Mouse (Mus musculus) embryo, embryonic 10.5 days (tissue): Measurements from ENCODE around the gene Bnc1.
A peak's percentile ranks its signal among the peaks of the same experiment; 100 is the strongest.

Experiments
- DNase-seq: peaks from one replicate; pipeline ENCODE4 v3.0.0-alpha.2; 2015; ENCODE audit warnings: low spot score

Bnc1 gene

DNA sequence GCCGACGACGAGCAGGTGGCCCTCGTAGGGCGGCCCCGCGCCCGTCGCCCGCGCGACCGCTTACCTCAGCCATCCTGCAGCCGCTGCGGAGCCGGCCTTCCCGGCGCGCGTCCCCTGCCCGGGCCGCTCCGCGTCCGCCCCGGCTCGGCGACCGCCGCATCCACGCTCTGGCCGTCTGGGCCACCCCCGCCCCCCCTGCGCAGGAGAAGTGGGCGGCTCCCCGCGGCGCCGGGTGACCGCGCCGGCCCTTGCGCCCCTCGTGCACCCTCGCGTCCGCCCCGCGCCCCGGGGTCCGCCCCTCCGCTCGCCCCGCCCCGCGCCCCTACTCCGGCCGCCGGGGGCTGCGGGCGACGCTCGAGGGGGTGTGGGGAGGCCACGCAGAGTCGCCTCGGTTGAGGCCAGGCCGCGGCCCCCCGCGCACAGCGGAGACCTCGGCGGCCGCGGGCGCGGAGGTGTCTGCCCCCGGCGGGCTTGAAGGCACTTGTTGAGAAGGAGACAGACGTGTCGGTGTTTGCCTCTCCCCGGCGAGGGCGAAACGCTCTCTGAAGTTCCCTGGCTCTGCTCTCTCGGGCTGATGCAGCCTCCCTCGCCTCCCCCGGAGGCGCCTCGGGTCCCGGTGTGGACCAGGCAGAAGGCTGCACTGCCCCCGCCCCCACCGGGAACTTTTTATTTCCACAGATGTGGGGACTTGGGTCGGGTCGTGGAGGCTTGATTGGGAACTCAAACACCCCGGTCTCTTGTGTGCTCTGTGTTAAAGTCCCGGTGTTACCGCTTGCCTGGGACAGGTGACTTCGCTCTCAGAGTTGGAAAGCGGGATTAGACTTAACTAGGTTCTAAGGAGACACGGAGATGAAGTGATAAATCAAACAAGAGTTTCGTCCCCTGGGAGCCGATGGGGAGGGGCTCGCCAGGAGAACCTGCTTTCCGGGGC, at the start of gene Bnc1:
Gene Bnc1 (minus strand): TSS at position 162 of the 931 bp plus-strand sequence.
- peak; percentile 61 for DNase-seq

DNA sequence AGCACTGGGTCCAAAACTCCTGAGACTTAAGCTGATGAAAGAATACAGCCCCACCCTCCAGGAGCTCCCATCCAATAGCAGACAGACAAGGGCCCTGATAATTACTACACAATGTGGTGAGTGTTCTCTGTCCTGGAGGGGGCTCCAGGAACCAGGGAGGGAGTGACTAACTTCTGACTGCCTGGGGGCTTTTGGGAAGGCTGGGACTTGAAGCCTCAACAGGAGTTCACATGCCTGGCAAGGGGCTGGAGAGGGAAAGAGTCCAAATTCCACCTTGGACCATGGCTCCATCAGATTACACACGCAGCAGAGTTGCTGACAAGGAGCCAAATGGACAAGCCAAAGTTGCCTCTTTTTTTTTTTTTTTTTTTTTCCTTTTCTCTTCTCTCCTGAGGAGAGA, 41.3 kb upstream of the Bnc1 start:
- DNase-seq = no peak

DNA sequence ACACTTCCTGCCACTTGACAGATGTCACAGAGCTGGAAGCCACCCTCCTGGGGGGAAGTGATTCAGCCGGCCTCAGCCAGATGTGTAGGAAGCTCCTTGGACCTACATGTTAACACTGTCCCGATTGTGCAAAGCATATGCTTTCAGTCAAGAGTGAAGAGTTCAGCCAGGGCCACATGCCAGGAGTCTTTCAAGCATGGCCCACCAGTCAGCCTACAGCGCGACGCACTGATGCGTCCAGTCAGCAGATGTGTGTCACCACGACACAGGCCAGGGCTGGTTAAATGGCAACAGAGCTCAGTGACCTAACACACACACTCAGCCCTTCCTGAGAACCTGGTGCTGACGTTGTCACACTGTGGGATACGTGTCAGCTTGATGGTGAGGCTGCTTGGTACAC, 37.6 kb upstream of the Bnc1 start:
- peak; percentile 54 for DNase-seq

DNA sequence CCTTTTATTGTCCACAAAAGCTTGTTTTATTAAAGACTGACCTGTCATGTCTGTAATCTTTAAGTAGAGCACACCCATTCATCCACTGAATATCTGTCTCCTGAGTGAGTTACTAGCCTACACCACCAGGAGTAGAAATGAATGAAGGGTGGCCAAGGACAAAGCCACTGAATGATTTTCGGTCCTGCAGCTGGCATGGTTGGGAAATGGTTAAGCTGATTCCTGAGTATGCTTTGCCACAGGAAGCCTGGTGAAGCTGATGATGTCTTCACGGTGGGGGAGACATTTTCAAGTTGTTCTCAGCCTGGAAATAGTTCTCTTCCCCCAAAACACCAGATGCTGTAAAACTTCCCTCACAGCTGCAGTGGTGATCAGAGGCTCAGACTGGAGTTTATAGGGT, 33.7 kb upstream of the Bnc1 start:
- DNase-seq = no peak

DNA sequence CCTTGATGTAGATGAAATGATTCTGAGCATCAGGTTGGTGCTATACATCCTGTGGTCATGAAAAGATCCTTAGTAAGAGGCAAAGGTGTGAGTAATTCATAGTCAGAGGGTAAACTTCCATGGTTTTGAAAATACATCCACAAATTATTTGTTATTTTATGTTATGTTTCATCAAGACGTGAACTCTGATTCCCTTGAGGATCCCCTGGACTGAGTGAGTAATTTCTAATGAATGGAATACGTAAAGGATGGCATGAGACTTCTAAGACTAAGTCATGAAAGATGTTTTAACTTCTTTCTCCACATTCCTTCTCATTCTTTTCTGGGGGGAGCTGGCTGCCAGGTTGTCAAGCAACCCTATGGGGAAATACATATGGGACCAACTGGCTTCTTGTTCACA, 31.6 kb upstream of the Bnc1 start:
- no peak for DNase-seq

DNA sequence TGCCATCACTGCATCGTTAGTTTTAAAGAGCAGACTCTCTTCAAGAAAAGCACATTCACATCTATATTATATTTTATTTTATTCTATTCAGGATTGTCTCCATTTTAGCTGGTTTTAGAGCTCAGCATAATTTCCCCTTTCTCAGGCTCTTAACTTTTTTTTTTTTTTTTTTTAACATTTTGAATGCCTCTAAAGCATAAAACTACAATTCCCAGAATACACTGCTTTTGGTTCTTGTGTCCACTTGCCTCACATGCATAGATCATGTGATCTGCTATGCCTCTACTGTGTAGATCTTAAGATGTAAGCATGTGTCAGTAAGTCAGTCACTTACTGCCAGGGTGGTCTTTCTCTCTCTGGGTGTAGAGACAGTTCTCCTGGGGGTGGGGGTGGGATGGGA, 30.3 kb upstream of the Bnc1 start:
- DNase-seq = no peak

DNA sequence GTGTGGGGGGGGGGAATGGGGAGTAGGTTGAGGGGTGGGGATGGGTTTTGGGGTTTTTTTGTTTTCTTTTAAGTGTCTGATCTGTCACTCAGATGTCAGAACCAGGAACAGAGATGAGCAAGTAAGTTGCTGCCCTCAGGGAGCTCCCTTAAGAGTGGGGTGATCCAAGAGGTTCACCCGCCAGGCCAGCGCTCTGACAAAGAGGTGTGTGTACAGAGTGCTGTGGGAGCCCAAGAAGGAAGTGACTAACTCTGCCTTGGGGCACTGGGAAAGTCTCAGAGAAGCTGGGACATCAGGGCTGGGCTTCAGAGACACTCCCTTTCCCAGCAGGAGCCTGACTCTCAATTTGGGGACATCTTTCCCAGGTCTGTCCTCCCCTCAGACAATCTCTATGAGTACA, 25.9 kb upstream of the Bnc1 start:
- no peak for DNase-seq

DNA sequence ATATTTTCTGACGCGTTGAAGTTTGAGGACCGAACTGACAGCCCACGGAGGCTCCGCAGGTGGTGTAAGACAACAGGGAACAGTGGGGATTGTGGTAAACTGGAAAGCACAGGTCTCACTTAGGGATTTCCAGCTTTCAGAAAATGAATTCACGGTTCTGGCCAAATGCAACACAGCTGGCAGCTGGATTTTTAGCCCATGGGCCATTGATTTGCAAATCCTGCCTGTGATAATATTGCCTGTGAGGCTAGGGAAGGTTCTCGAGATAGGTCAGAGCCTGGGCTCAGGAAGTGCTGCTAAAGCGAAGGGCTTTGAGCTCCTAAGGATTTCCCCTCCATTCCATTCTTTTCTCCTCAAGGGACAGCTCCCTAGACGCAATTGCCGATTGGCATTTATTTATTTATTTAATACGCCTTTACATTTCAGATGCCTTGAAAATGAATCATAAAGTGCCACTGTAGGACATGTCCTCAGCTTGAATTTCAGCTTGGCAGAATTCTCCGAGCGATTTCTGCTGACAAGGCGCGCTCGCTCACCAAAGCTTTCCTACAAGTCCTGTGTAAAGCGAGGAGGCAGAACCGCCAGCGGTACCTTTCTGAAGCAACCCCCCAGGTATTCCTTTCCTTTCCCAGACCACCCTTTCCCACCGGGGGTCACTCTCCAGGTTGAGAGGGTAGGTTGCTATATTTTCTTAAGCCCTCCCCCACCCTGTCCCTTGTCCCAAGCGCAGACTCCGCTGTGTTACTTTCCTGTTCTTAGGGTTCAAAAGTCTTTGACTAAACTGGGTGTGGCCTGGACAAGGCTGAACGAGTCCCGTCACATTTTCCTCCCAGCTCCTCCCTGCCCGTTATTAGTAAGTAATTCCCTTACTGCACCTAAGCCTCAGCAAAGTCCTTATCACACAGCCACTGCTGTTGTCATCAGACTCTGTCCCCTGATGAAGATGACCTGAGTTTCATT, 24.9 kb upstream of the Bnc1 start:
- no peak for DNase-seq

DNA sequence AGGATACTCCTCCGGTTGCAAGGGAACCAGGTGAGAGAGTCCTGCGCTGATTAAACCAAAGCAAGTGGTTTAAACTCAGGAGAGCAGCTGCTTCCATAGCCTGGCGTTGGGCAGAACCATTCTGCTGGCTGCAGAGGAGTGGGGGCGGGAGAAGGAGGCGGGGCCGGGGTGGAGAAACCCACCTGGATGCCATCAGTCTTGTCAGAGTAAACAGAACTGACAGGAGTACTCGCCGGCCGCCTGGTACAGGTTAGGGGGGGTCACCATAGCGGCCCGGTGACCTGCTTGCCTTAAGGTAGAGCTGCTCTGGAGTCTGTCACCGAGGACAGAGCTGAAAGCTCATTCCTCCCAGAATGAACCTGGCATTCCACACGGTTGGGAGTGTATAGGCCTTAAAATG, 20.4 kb upstream of the Bnc1 start:
- DNase-seq = peak; percentile 72

DNA sequence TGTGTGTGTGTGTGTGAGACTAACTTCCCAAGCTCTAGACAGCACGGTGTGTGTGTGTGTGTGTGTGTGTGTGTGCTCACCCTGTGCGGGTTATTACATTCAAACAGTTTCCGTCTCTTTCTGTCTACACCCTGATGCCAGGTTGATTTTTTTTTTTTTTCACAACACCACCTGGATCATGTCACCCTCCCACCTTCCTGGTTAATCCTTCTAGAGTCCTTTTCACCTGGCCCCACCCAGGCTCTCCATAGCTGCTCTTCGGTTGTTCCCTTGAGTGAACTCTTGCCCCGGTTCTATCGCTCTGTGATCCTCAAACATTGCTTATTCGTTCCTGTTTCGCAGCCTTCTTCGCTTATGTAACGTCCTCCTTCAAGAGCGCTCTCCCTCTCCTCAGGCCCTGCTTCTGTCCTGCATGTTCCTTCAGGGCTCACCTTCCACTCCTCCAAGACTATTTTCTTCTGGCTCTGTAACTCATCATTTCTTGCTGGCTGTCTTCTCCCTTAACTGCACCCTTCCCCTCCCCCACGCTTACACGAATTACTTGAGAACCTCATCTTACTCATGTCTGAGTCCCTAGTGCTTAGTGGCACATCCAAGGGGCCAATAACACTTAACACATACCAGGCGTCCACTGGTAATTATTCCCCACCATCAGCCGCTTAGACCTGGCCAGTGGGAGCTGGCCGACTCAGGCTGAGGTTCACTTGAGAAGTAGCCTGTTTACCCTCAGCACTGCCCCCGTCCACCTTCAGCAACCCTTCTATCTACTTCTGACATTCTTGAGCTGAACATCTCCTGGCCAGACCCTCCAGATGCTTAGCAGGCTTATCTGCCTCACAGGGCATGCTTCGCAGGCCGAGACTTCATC, 19.7 kb upstream of the Bnc1 start:
- DNase-seq = peak; percentile 47

DNA sequence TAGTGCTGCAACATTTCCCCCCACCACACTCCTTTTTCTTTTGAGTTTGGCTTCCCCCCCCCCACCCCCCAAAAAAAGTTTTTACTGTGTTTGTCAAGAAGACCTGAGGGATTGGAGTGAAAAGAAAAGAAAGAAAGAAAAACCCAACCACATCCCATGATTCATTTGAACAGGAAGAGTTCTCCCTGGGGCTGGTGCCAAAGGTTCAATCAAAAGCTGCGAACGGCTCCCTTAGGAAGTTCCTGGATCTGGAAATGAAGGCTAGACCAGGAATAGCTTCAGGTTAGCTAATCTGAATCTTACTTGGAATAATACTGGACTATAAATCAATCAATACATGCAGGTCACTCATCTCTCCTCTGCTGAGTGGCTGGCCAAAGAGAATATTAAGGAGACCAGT, 15.1 kb upstream of the Bnc1 start:
- DNase-seq = no peak

DNA sequence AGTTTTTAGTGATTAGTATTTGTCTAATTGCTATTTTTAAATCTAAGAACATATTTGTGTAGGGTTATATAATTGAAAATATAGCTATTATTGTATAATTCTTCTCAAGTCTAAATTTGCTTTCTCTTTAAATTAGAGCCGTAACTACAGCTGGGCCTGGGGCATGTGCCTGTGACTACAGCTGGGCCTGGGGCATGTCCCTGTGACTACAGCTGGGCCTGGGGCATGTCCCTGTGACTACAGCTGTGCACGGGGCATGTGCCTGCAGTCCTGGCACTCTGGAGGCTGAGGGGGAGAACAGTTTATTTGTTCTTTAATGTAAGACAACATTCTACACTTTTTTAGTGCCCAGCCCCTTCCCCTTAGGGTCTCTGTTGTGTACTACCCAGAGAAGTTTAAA, 12.1 kb upstream of the Bnc1 start:
- DNase-seq = no peak

DNA sequence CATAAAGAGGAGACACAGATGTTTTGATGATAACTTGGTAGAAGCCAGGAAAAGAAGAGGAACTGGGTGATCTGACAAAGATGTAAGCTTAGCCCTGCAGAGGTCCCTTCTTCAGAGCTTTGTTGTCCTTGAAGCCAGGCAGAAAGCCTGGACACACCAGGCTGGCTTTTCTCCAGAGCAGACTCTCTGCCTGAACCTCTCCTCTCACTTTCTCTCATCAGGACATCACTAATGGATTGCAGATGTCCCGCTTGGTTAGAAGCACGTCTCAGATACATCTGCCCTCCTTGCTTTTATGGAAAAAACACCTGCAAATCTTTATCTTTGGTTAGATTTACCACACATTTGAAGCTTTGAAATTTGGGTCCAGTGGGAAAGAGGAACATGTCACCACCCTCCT, 7.7 kb upstream of the Bnc1 start:
- DNase-seq = peak; percentile 59

DNA sequence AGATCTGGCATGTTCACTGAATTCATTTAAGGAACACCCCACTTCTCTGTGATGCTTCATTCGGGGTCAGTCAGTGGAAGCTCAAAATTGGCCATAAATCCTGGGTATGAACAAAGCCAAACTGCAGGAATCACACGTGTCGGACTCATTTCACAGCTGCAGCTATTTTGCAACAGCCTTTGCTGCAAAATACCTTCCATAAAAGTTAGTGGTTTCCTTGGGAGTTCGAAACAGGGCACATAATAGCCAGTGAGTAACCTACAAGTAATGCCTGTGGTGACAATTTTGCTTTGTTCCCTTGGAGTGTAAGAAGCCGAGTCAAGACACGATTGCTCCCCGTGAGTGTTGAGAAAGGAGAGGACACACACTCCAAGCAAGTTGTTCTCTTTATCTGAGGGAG, 7.3 kb upstream of the Bnc1 start:
- no peak for DNase-seq

DNA sequence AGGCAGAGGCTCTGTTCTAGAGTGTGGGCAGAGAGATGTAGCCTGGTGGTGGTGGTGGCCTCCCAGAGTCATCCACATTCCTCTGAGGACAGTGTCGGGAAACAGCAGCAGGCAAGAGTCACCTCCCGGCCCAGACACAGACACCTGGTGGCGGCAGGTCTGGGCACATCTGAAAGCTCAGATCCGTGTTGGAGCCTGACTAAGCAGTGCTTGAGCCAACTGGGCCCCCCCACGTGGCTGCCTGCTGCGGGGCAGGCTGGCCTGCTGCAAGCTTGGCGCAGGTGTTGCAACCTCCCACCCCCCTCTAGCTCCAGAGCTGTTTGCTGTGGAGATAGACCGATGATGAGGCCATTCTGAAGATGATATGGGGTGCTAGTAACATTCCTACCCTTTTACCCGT, 3.9 kb upstream of the Bnc1 start:
- no peak for DNase-seq

DNA sequence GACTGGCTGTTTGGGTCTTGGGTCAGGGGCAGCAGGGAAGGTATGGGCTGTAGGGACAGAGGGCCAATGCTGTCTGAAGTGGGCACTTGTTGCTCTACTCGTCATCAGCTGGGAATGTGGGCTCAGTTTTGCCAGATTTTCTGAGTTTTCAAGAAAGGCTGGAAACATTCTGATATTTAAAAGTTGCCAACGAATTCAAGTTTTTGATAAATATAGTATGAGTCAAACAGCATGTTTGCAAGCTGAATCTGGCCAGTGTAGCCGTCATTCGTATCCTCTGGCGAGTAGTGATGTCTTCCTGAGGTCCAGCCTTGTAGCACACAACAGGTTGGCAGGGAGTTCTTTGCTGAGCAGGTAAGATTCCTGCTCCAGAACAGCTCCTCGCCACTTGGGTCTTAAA, 3.0 kb upstream of the Bnc1 start:
- DNase-seq = no peak

DNA sequence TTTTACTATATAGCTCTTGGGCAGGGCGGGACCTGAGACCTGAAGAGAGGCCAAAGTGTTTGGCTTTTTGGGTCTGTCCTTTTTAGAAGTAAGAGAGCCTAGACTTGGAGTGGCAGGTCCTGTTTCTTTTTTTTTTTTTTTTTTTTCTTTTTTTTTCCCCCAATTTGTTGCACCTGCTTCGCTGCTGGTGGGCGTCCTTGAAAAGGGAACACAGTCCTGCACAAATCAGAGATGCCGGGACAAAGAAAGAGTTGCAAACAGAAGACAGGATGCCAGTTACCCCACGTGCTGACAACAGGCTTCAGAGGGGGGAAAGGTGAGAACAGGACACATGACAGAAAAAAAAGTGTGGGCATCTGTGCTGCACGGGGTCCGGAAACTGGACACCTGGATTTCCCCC, 1.0 kb upstream of the Bnc1 start:
- DNase-seq = no peak

DNA sequence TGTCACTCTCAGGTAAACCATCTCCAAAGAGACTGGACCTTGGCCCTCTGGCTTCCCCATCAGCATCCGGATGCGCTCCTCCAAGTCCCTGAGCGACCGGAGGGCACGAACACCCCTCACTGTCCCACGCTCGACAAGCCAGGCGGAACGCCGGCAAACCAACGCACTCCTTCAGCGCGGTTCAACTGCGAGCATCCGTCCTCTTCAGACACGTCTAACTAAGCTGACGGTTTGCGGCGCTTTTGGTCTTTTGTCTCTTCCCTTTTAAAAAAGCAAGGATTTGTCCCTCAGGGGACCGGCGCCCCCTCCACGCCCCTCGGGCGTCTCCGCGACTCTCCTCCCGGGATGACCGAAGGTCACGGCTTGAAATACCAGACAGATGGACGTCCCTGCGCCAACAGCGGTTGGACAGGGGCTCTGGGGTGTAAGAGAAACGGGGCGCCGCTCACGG, 456 bp downstream of the Bnc1 start:
- DNase-seq = peak; percentile 55

DNA sequence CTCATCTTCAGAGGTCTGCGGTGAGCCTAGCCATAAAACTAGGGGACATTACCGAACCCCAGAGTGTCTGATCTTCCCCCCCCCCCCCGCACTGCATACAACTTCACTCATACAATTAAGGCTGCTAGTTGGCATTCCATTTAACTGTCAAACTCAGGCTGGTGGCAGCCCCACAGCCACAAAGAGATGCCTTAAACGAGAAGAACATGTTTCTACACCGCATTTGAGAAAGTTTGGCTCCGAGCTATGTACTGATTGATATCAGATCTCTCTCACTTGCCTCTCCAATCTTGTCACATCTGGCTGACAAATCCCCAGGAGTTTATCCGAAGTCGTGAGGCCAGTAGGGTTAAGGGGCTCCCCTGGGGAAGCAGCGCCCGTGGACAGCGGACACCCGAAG, 976 bp downstream of the Bnc1 start:
- peak; percentile 31 for DNase-seq

DNA sequence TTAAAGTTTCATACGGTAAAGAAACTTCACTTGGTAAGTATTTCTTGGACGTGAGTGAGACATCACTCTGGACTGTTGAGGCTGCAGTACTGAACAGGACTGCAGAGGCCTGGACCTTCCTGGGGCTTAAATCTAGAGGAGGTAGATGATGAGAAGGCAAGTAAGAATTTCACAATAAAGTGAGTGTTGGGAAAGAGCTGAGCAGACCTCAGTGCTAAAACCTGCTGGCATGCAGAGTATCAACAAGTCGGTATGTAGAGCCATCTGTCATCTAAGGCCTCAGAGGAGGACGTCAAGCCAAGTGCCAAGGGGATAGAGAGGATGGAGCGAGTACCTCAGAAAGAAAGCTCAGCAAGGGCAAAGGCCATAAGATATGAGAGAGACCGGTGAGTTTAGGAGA, 8.4 kb downstream of the Bnc1 start:
- DNase-seq = no peak

DNA sequence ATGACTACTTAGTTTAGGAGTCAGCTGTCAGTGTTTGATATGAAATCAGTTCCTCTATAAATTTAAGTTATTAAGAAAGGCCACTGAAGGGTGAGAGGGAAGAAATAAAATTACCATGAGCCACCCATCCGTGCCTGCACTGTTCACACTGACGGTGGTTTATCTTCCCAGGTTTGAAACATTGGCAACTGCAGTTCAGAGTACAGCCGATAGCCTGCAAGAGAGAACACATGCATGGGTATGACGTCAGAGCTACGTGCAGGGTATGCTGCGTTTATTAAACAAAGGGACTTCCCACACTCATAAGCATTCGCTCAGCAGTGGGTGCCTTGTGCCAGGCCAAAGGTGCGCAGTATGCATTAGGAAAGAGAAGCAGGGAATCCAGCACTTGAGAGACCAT, 13.8 kb downstream of the Bnc1 start:
- DNase-seq = no peak

DNA sequence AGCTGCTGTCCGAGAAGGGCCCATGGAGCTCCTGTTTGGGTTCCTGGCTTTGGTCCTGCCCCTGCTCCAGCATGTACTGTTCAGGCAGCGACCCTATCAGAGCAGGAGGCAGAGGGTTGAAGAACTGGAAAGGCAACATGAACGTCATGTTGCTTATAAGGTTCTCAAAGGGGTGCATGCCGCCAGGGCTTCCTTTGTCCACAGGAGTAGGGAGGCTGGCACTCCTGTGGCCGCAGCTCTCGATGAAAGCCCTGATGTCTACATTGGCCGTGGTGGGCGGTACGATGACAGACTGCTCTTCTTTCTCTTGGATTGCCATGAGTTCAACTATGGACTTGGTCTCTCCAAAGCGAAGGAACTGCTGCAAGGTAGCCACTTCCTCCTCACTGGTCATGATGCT, 17.5 kb downstream of the Bnc1 start:
- DNase-seq = no peak
